Mouse (Mus musculus): ENCODE results near the gene Map3k6.

Gene Map3k6

DNA sequence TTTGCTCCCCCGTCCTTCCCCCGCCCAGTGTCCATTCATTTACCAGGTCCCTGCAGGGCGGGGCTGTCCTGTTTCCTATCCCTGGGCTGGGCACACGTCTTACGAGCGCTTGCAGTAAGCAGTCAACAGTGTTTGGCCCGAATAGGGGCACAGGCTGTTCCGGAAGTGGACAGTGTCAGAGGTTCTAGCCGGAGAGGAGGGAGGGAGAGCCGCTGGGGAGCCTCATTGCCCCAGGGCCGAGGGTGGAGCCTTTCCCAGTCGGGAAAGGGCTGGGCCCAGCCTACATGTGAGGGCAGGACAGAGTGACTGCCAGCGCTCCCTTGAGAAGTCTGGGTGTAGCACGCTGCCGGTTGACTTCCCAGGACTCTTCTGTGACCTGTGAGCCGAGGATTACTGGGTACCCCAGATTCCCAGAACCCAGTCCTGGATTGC lies at the start of gene Map3k6:
Map3k6 (plus strand) TSS at position 329 of the 432 bp plus-strand sequence.
- DNase-seq, result no peak

DNA sequence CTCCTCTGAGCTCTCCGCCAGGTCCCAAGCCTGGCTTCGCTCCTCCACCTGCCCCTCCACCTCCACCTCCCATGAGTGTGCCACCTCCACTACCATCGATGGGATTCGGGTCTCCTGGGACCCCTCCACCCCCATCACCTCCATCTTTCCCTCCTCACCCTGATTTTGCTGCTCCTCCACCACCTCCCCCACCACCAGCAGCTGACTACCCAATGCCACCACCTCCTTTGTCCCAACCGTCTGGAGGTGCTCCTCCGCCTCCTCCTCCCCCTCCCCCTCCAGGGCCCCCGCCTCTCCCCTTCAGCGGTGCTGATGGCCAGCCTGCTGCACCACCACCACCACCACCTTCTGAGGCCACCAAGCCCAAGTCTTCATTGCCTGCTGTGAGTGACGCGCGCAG lies 46.1 kb upstream of the Map3k6 start:
- no peak for DNase-seq

DNA sequence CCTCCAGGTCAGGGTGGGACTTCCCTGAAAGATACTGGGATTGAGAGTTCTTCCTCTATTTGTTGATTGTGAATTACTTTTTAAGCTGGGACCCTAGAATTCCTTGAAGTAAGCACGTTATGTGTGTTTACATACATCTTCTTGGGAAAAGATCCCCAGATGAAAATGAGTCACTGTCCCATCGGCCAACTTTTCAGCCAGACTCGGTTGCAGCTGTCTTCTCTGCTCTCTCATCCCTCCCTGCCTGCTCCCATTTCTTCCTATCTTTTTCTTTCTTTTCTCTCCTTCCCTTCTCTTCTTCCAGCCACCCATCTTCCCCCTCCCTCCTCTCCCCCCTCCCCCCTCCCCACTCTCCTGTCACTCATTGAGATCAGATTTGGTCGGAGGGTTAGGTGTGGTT lies 45.6 kb upstream of the Map3k6 start:
- DNase-seq, result no peak

DNA sequence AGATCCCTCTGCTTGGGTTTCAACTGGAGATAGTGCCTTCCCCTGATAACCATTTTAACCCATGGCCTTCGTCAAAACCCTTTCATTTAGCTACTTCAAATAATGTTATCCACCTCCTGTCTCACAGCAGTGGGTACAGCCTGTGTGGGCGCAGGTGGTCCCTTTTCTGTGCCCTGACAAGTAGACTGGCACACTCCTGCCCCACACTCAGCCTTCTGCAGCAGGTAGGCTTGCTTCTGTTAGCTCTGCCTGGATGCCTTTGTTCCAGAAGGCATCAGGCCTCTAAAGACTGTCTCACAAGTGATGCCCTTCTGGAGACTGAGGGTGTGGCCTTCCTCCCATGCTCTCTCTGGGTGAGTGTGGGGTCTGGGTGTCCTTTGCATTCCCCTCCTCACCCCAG lies 44.5 kb upstream of the Map3k6 start:
- no peak for DNase-seq

GRCm38 (mm10) chr4:133196852-133197251 lies 43.8 kb upstream of the Map3k6 start:
- no peak for DNase-seq

DNA sequence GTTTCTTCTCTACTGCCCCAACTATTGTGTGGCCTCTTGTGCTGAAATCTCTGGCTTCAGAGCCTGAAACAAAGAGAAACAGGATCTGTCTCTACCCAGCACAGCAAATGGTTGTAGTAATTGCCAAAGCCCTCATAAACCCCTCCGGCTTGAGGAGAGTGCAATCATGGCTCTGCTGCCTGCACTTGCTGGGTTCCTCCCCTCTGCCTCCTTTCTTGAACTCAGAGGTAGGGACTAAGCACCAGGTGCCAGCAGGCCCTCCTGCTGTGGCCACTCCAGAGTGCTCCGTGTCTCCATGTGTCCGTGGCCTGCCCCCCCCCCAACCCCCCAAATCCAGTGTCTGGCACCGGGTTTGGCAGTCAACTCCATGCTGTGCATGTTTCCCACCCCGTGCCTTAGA lies 43.3 kb upstream of the Map3k6 start:
- no peak for DNase-seq

DNA sequence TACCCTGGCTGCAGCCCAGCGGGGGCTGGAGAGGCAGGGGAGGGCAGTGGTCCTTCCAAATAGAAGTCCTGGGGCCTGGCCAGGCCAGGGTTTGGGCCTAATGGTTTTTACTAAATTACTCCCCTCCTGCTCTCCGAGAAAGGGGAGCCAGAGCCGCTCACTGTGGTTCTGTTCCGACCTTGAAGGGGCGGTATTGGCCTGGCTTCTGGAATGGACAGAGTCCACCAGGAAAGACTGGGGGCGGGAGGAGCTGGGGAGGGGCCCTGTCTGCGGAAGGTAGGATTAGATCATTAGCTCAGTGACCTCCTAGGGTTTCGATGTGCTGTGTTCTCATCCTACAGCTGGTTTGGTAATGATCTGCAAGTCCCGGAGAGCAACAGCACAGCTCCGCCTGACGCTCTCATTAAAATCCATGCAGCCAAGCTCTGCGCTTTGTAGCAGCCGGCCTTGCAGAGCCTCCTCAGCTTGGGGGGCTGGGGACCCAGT lies 42.8 kb upstream of the Map3k6 start:
- DNase-seq, result no peak

DNA sequence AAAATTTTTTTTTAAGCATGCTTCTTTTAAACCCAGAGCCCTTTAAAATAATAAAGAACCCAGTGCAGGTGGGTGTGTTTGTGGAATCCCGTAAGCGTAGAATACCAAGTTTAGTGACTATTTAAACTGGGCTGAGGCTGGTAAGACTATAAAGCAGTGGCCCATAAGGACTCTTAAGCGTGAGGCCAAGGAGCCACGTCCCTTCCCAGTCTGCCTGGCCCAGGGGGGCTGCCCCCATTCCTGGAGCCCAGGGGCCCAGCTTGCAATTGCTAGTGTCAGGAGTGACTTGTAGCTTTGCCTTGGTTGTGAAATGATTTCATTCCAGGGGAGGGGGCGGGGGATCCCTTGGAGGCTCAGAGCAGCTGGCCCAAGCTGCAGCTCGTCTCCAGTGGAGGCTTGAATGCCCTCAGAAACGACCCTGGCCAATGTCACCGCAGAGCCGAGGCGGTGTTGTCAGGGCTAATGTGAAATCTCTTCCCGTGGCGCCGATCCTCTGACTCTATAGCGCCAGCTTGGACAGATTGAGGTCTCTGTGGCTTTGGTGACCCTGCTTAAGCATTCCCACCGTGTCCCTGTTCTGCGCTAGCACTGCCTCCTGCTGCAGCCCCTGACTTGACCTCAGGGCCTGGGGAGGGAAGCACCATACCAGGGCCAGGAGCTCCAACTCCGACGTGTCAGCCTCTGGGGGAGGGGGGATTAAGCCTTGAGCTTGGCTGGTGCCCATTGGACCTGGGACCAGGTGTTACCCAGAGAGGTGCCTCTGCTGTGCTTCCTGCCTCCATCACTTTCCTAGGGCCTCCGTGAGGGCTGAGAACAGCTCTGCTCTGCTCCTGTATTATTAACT lies 42.1 kb upstream of the Map3k6 start:
- no peak for DNase-seq

DNA sequence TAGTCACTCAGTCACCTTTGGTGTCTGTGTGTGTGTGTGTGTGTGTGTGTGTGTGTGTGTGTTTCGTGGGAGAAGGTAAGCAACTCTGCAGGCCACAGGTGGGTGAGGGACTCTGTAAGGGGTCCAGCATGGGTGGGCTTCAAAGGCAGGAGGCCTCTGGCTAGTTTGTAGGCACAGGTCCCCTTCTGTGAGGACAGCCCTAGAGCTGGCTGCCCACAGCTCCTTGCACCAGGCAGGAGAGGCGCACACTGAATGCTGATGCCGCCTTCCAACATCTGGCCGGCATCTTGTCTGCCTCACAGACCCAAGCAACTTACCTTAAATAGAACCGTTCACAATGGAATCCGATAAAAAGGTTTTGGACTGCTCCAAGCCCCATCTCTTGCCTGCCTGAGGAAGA lies 40.9 kb upstream of the Map3k6 start:
- no peak for DNase-seq

DNA sequence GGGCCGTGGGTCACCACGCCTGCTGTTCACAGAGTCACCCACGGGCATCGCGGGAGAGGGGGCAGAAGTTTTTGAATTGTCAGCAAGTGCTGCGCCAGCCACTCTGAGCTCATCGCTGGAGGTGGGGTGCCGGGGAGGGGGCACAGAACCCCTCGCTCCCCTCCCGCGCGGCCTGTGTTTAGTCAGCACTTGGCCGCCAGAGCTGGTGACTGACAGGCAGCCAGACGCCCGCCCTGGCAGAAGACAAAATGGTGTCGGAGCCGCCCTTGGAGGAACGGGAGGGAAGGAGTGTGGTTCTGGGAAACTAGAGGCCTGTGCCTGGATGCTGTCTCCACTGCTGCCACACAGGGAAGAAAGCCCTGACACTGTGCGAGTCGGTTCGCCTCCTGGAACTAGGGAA lies 40.3 kb upstream of the Map3k6 start:
- DNase-seq, result no peak

DNA sequence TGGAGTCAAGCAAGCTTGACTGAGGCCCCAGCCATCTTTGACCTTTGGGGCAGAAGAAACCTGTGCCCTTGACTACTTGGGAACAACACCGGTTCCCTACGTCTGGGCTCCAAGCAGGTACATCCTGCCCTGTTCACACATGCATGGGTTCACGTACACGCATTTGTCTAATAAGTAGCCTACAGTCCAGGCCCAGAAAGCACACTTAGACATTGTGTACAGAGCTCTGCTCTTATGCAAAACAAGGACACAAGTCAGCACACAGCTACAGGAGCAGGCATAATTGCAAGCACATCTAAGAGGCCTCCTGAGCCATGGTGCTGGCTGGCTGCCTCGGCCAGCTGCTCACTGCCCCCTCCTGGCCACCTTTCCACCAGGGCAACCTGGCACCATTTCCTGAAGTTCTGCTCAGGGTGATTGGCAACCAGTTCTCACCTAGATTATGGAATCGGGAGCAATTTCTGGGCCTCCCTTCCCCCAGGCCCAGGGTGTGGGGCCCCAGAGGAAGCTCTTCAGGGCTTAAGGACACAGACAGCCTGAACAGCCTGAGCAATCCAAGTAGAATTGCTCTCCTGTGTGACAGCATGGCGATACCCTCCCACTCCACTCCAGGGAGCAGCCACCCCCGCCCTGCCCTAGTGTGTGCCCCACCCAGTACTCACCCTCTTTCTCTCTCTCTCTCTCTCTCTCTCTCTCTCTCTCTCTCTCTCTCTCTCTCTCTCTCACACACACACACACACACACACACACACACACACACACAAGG lies 39.4 kb upstream of the Map3k6 start:
- DNase-seq, result peak; percentile 82

DNA sequence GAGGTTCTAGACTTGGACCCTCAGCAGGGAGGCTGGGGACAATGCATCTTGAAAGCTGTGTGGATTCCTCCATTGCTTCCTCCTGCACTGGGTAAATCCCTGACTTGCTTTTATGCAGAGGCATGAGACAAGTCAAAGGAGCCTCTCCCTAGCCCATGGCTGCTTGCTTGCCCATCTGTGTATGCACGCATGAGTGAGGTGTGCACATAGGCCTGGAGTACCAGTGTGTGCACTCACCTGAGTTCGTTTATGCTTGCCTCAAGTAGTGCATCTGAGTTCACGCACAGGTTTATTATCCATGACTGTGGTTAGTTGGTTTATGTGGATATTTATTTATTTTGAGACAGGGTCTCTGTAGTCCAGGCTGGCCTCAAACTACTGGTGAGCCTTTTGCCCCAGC lies 38.4 kb upstream of the Map3k6 start:
- DNase-seq, result no peak

GRCm38 (mm10) chr4:133203591-133203990 lies 37.0 kb upstream of the Map3k6 start:
- no peak for DNase-seq

GRCm38 (mm10) chr4:133204379-133204778 lies 36.2 kb upstream of the Map3k6 start:
- DNase-seq, result no peak

GRCm38 (mm10) chr4:133209366-133209765 lies 31.3 kb upstream of the Map3k6 start:
- DNase-seq, result peak; percentile 66

- no peak for DNase-seq
Observed at GRCm38 (mm10) chr4:133210023-133210787, 30.4 kb upstream of the Map3k6 start.

GRCm38 (mm10) chr4:133210788-133211390 lies 29.7 kb upstream of the Map3k6 start:
- DNase-seq, result no peak

DNA sequence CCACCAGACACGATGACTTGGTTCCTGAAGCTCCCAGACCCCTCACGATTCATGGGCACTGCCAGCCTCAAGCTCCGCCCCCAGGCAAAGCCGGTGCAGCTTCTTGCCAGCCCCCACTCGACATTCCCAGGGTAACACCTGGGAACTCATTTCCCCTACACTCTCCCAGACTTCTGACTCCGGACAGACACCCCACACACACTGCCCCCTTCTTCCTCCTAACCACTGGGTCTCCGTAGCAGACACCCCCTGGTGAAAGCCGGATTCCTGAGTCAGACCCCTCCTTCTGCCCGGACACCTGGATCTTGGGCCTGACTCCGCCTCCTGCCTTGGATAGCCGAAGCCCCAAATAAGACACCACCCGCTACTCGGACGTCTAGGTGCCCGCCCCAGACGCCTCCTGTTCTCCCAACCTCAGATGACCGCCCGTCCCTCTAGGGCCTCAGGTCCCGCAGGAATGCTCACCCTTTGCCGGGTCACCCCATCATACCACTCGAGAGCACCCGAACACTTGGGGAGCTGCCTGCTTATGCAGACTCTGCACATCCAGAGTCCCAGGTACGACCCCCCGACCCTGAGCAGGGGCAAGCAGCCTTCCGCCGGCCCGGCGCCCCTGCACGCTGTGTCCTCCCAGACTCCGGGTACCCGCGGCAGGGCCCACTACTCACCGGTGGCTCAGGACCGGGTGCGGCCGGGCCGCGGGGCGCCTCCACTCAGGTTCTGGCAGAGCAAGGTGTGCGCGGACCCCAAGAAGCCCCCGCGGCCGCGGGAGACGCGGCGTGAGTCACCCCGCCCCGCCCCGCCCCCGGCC lies 28.7 kb upstream of the Map3k6 start, which contains the start of the genes Cd164l2 and Gpr3:
Cd164l2 (plus strand) TSS at position 381 of the 811 bp plus-strand sequence.
Gpr3 (minus strand) TSS at position 786 of the 811 bp plus-strand sequence.
- no peak for DNase-seq

- DNase-seq, result peak; percentile 83
Observed at GRCm38 (mm10) chr4:133212562-133213267, 27.9 kb upstream of the Map3k6 start.

GRCm38 (mm10) chr4:133213268-133213590 lies 27.4 kb upstream of the Map3k6 start:
- DNase-seq, result no peak

DNA sequence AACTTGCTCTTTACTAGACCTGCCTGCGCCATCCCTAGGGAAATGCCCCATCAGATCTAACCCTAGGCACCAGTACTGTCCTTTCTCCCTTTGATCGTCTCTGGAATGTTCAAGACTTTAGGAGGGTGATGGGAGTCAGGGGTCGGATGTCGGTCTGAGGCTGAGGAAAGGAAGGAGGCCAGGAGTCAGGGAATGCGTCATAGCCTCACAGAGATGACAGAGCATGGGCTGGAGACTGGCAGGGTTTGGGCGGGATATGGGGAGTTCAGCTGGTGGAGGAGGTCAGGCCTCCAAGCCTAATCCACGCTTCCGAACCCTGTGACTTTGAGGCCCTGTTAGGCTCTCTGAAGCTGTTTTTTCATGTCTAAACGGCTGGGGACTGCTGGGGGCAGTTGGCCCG lies 27.0 kb upstream of the Map3k6 start:
- DNase-seq, result no peak
